Mouse (Mus musculus) kidney, adult 2 months (tissue): ENCODE measurements around the gene Adam29.

Experiments
- CTCF ChIP-seq: fragments of 200-500 bp; conservative IDR thresholded peaks from 2 replicates; pipeline ENCODE4 v1.5.1; 2011; ENCODE audit warnings: low read depth, mild to moderate bottlenecking, control low read depth, low read length, moderate library complexity, mixed read lengths; ENCODE audit not compliant: insufficient read depth, insufficient read length
- POLR2A ChIP-seq: fragments of 200-500 bp; IDR thresholded peaks from one replicate; pipeline ENCODE4 v1.6.1; 2011; ENCODE audit warnings: low read depth, low read length, control low read depth

DNA sequence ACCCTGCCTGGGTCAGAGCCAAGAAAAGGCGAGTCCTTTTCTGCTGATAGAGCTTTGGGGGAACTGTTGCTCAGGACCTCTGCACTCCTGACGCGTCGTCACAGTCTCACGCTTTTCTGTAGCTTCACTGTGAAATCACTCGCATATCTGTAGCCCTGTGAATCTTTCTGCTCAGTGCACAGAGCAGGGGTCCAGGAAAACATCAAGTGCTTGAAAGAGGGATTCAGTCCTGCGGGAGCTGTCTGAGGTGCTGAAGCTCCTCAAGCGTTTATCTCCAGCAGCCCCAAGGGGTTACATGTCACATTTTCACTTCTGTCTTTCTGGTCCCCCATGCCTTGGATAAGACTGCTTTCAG is 33.8 kb upstream of the Adam29 start:
- TF ChIP-seq POLR2A (no peak), CTCF (no peak)
